In genomic region chr16:89876079-89876478, GRCm38 (mm10) we compare ENCODE assay signal across 16 mouse cellular contexts.
"Had no signal": no experiment of that assay in that cellular context is flagged by ENCODE, and none has a peak within 500 bp of the region (broad histone marks: within the 10 kb centered on the region; RNA-seq: fewer than 3 reads in every experiment).

No protein-coding gene starts in this region.

- H3K9ac ChIP-seq: liver, embryonic 13.5 days; liver, embryonic 15.5 days; liver, postnatal 0 days; lung, embryonic 14.5 days; midbrain, embryonic 13.5 days; midbrain, embryonic 15.5 days; neural tube, embryonic 12.5 days; stomach, embryonic 15.5 days had no signal

- H3K36me3 ChIP-seq: liver, embryonic 15.5 days; midbrain, embryonic 15.5 days had no signal

- H3K9me3 ChIP-seq: liver, embryonic 13.5 days; liver, embryonic 15.5 days; megakaryocyte, embryonic 14.5 days; midbrain, embryonic 13.5 days; midbrain, embryonic 15.5 days; neural tube, embryonic 12.5 days; stomach, embryonic 15.5 days had no signal

- DNase-seq: liver, embryonic 13.5 days; liver, postnatal 0 days; lung, embryonic 14.5 days; right cerebral cortex, postnatal 14 days; thymus, adult 18-20 months; thymus, postnatal 14 days; thymus, postnatal 36 days had no signal

- H3K27ac ChIP-seq: liver, embryonic 13.5 days; liver, embryonic 15.5 days; macrophage; midbrain, embryonic 13.5 days; midbrain, embryonic 15.5 days; neural tube, embryonic 12.5 days; stomach, embryonic 15.5 days had no signal

- H3K4me2 ChIP-seq: liver, embryonic 11.5 days; liver, embryonic 13.5 days; liver, embryonic 15.5 days; lung, embryonic 14.5 days; midbrain, embryonic 11.5 days; midbrain, embryonic 13.5 days; midbrain, embryonic 15.5 days; neural tube, embryonic 12.5 days; stomach, embryonic 15.5 days had no signal

- ATAC-seq: liver, postnatal 0 days; midbrain, embryonic 13.5 days; midbrain, embryonic 15.5 days had no signal

- H3K27me3 ChIP-seq: liver, embryonic 13.5 days; liver, embryonic 15.5 days; megakaryocyte, embryonic 14.5 days; midbrain, embryonic 15.5 days; neural tube, embryonic 12.5 days; stomach, embryonic 15.5 days had no signal

- H3K4me3 ChIP-seq: liver, embryonic 13.5 days; liver, embryonic 15.5 days; megakaryocyte, embryonic 14.5 days; midbrain, embryonic 13.5 days; midbrain, embryonic 15.5 days; neural tube, embryonic 12.5 days; stomach, embryonic 15.5 days had no signal

- H3K4me1 ChIP-seq: stomach, embryonic 15.5 days had no signal
